Mouse (Mus musculus): ENCODE measurements around the gene Ntrk1.

The Ntrk1 gene

DNA sequence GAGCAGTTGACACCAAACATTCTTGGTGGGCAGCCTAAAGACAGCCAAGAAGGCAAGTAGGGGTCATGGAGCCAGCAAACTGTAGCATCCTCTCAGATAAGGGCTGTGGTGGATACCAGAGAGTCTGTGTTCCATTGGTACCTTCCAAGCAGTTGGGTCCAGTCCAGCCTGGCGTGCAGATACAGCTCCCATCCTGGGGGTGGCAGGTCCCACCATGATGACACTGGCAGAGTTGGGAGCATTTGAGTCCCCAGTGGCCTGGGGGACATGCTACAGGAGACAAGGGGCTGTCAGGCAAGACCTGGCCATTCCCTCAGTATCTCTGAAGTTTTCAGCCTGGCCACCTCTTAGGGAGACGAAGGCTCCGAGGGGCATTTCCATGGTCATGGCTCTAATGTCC is 42.4 kb downstream of the Ntrk1 start:
- no peak for DNase-seq (ENCODE audit: low spot score)

GRCm38 (mm10) chr3:87749977-87750376 is 45.0 kb downstream of the Ntrk1 start:
- no peak for DNase-seq (ENCODE audit: low spot score)

DNA sequence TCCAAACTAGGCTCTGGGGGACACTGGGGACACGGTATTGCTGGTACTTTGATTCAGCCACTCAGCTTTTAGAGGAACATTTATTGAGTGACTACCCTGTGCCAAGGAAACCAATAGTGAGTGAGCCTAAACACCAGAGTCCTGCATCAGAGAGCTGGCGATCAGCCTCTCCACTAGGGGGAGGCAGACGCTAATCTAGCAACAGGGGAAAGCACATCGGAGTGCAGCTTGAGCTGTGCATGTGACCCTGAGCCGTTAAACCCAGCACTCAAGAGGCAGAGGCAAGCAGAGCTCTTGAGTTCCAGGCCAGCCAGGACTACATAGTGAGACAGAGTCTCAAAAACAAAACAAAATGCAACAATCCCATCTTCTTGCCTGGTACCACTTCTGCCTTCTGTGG is 45.9 kb downstream of the Ntrk1 start:
- no peak for DNase-seq (ENCODE audit: low spot score)

DNA sequence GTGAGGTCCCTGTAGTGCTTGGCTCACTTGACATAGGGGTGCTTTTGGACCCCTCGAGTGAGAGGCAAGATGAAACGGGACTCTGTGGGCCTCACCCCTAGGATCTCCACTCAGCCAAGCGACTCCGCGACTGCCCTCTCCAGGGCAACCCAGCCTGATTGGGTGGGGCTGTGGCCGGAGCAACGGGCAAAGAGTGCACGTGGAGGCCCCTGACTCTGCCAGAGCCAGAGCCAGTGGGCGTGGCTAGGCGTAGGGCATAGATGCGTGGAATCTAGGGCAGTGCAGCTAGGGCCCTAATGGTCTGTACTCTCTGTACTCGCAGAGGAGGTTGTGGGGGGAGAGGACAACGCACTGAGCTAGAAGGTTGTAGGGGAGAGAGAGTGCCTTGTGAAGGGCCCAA is 46.5 kb downstream of the Ntrk1 start, which contains the start of gene Lrrc71:
Lrrc71 (minus strand) TSS at position 195 of the 400 bp plus-strand sequence.
- DNase-seq (ENCODE audit: low spot score) = no peak

DNA sequence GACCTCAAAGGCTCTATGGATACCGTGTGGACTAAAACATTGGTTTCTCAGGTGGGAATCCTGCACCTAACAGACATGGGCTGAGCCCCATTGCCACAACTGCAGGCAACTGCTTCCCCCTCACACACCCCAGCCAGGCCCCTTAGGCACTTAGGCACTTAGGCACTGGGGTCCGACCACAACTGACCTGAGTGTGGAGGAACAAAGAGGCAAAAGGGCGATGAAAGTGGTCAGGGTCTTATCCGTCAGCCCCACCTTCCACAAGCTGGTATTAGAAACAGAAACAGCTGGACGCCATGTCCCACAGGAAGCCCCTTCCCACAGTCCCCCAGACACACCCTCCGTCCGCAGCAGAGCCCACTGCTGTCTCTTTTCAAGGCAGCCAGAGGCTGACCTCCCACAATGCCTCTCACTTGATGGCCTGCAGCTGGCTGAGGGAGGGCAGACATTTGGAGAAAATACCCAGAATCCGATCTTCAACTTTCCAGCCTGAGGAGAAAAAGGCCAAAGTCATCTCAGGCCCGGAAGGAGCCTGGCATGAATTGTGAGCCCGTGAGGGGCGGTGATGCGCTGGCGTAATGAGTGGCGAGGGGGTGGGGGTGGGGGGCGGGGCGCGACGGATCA is 49.8 kb downstream of the Ntrk1 start:
- DNase-seq (ENCODE audit: low spot score) = no peak

DNA sequence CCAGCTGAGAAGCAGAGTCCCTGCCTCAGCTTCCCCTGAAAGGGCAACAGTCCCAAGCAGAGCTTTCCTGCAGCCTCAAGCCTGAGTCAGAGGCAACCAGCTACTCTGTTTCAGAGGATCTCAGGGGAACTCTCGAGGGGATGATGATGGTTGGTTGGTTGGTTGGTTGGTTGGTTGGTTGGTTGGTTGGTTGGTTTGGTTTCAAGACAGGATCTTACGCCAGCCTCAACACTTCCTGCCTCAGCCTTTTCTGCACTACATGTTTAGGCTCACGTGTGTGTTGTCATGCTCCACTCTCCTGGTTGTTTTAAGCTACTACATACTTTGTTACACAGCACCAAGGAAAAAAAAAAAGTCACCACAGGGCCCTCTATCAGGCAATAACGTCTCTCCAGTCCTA is 51.0 kb downstream of the Ntrk1 start:
- DNase-seq (ENCODE audit: low spot score) = no peak

GRCm38 (mm10) chr3:87742735-87743134 is 52.2 kb downstream of the Ntrk1 start:
- no peak for DNase-seq (ENCODE audit: low spot score)

DNA sequence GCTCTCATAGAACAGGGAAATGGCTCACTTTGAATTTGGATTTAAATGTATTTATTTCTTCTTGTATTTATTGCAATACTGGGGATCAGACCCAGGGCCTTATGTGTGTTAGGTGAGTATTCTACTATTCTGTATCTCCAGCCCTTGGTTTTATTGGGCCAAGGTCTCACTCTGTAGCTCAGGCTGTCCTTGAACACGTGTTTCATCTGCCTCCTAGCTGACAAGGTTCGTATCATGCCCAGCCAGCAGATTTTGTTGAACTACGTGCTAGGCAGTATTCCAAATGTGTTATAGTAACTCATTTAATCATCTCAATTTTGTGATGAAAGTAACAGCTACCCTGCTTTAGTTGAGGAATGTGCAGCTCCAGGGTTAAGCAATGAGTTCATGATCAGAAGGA is 52.9 kb downstream of the Ntrk1 start:
- DNase-seq (ENCODE audit: low spot score) = no peak

DNA sequence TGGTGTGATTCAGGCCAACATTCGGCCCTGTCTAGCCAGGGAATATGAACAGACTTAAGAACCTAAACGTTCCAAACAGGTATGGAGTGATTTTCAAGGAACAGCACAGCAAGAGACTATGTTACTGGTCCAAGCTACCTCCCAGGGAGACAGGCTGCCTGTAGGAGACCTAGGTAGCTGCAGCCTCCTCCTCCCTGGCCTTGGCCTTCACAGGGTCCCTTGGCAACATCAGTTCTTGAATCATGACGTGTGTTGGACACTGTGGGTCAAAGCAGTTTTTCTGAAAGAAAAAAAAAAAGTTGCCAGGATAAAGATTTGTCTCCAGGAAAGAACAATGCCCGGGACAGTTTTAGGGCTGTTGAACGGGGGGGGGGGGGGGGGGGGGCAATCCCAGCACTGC is 56.1 kb downstream of the Ntrk1 start:
- DNase-seq (ENCODE audit: low spot score) = no peak

DNA sequence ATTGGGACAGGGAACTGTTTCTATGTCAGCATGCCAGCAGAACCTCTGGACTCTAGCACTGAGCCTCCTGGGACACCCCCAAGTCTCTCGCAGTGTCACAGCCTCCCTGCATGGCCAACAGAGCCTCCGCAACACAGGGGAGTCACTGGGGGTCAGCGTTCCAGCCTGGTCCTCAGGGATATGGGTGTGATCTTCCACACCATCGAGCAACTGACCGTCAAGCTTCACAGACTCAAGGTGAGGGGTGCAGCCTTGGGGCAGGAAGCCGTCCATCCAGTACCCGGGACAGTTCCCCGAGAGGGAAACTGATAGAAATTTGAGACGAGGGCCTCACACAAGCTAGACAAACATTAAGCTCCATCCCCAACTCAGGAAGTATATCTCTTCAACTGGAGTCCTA is 59.6 kb downstream of the Ntrk1 start:
- DNase-seq (ENCODE audit: low spot score) = no peak

- no peak for DNase-seq (ENCODE audit: low spot score)
Observed at GRCm38 (mm10) chr3:87733984-87734761, 60.8 kb downstream of the Ntrk1 start.

DNA sequence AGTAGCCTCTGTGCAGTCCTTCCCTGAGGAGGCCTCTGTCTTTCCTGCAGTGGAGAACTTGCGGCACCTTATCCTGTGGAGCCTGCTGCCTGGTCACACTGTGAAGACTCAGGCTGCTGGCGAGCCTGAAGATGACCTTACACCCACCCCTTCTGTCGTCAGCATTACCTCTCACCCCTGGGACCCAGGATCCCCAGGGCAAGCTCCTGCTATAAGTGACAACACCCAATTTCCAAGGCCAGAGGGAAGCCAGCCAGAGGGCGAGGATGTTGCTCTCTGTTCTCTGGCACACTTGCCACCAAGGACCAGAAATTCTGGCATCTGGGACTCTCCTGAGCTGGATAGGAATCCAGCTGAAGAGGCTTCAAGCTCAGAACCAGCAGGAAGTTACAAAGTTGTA is 61.9 kb downstream of the Ntrk1 start:
- DNase-seq (ENCODE audit: low spot score) = no peak

GRCm38 (mm10) chr3:87728696-87729095 is 66.3 kb downstream of the Ntrk1 start:
- DNase-seq (ENCODE audit: low spot score) = no peak

Measured in layer of hippocampus, adult 9-10 months (tissue).